Mouse (Mus musculus): ENCODE data around the gene Fmnl1.

Fmnl1 gene

DNA sequence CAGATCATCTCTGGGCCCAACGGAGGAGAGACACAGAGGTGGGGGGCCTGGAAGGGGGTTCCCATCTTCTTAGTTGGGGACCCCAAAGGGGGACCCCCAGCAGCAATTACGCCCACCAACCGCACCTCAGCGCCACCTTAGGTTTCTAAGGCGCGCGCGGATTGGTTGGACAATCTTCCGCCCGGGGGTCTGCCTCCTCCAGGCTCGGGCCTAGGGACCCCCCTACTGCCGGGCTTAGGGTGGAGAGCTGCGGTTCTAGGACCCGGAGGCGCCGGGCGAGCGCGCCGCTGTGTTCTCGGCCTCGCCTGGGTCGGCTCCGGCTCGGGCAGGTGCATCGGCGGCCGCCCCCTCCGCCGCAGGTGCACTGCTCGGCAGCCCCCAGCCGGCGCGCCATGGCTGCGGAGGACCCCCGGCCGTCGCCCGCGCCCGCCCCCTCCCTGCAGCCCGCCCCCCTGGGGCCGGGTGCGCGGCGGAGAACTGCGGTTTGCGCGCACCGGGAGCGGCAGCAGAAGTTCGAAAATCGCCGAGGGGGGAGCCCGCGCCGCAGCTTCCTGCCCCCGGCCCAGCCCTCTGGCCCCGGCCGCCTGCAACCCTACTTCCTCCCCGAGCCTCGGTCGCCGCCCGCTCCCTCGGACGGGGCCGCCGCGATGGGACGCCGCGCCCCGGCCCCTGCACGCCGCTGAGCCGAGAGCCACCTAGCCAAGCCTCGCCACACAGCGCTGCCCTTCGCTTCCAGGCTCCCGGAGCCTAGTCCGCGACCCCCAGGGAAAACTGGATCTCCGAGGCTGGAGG is at the start of gene Fmnl1:
Gene Fmnl1 (plus strand): TSS at position 614 of the 792 bp plus-strand sequence.
- DNase-seq (ENCODE audit: low read depth, low spot score) = no peak

DNA sequence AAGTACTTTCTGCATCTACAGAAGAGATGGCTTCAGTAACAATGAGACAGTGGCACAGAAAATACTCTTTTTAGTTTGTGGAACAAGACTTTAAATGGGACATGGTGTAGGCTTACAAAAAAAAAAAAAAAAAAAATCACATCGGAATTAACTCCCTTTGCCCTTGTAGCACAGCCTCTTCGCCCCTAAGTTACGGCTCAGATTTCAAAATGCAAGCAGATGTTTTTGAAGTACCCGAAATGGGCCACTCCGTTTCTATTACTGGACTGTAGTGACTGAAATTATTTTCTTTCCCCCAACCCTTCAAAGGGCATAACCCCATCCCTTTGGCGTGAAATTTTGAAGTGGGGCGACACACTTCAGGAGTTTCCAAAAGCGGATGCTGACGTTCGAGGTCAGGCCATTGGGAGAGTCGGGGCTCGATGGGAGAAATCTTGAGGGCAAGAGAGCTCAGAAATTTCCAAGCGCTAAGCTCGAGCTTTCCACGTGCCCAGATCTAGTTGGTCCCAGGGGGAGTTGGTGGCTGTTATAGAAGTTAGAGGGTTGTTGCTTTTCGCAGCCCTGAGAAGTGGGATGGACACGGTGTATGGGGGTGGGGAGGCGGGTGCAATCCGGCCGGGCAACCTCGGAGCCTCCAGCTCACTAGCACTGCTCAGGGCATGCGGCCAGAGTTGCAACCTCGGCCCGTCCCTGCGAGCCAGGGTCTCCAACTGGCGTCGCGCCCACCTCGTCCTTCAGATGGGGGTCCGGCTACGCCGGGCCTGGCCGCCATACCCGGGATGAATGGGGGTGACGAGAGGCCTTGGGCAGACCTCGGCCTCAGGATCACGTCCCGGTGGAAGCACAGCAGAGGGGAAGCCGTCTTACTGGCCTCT is 39.0 kb upstream of the Fmnl1 start, which contains the start of gene Hexim2:
Gene Hexim2 (plus strand): TSS at position 729 of the 875 bp plus-strand sequence.
- DNase-seq (ENCODE audit: low read depth, low spot score) = no peak

DNA sequence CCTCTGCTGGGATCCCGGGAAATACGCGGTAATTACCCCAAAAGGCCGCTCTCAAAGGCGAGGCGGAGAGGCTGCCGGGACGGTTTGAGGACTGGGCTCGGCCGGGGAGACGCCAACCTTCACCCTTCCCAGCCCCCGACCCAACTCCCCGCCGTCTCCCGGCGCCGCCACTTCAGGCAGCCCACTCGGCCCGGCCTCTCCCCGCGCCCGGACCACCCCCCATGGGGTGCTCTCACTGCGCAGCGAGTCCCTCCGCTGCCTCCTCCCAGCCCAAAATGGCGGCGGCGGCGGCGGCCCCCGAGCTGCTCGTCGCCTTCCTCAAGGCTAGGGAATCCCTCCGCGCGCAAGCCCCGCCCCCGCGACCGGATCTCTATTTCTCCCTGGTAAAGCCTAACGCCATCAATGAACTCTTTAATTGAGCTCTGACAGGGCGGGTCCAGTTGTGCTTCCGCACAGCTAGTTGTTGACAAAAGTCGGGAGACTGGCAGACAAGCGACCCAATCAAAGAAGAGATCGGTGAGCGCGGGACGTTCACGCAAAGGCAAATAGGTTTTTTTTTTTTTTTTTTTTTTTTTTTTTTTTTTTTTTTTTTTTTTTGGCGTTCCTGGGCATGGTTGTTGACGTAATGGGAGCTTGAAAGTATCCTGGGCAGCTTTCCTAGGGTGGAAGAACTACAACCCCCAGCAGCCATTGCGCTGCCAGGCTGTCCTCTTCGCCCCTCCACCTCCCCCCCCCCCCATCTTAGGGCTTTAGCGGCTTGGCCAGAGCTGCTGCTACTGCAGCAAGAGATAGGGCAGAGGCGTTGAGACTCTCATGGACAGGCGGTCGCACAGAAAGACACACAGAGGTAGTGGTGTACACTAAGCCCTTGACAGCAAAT is 38.1 kb upstream of the Fmnl1 start:
- DNase-seq (ENCODE audit: low read depth, low spot score) = peak; percentile 100

- DNase-seq (ENCODE audit: low read depth, low spot score) = no peak
These were observed 37.3 kb upstream of the Fmnl1 start for GRCm38 (mm10) chr11:103133456-103134185.

DNA sequence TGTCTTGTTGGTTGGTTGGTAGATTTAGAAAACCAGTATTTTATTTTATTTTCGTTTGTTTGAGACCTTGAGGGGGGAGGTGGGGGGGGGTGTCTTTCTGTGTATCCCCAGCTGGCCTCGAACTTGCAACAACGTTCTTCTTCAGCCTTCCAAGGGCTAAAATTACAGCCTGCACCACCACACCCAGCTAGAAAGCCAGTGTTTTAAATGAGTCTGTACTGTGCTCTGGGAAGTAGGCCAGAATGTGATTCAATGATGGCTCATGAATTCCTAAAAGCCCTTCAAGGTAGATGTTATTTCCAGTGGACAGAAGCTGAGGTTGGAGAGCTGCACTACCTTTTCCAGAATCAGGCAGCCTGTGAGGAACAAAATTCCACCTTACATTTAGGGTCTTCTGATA is 36.7 kb upstream of the Fmnl1 start:
- no peak for DNase-seq (ENCODE audit: low read depth, low spot score)

DNA sequence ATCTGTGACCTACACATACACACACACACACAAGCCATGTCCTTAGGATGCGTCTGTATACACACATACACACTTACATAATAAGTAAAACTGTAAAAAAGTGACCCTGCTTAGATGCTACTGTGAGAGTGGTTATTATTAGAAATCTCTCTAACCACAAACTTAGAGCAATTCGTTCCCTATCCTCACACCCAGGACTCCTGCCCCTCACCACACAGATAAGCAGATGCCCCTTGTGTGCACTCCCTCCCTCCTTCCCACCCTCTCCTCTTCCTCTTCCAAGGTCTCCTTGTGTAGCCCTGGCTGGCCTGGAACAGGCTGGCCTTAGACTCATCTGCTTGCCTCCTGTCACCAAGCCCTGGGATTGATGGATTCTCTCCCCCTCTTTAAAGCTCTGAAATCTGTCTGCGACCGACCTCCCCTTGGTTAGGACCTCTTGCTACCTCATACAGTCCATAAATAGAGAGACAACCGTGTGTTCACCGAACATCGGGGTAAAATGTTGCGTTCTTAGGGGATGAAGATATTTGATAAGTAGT is 34.8 kb upstream of the Fmnl1 start:
- DNase-seq (ENCODE audit: low read depth, low spot score) = no peak

DNA sequence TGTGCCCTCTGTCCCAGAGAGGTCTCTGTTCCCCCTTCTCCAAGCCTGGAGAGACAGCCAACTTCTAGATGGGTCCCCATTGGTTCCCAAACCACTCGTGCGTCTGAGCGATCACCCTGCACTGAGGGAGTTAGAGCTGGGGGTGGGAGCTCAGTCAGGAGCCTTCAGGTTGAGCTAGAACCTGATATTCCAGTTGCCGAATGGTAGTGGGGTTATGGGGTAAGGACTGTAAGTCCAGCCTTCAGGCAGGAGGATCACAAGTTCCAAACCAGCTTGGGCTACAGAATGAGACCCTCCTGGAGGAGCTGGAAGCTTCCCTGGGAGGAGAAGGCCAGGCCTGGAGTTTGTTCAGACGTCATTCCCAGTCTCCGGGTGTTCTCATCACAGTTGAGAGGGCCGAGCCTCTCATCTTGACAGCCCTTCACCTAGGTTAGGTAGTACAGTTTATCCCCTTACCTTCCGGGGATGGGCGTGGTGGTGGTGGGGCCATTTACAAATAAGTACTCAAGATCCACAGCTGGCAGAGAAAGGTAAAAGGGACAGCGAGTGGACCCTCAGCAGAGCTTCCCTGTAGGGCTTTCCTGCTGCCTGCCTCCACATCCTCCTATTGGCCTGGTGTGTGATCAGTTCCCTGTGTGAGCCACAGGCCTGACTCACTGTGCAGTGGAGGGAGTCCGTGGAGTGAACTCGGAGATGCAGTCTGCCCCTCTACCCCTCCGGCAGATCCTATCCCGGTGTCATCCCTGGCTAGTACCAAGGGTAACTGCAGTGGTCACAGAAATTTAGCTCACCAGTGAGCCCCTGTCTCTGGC is 30.8 kb upstream of the Fmnl1 start:
- DNase-seq (ENCODE audit: low read depth, low spot score) = no peak

DNA sequence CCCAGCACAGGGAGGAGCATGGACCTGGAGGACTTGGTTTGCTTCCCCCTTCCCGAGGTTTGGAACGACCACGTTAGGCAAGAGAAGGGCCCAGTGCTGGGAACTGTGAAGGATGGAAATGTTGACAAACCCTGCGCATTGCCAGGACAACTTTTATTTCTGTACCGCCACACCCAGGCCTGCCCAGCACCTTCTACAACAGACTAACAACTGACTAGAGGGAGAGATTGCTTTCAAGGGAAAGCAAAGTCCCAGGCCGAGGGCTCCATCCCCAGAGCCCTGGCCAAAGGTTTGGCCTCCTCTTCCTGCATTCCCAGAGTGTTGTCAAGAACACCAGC is 30.2 kb upstream of the Fmnl1 start:
- DNase-seq (ENCODE audit: low read depth, low spot score) = no peak

GRCm38 (mm10) chr11:103141101-103141943 is 29.6 kb upstream of the Fmnl1 start:
- no peak for DNase-seq (ENCODE audit: low read depth, low spot score)

- DNase-seq (ENCODE audit: low read depth, low spot score) = no peak
These were observed 29.0 kb upstream of the Fmnl1 start for GRCm38 (mm10) chr11:103141944-103142255.

DNA sequence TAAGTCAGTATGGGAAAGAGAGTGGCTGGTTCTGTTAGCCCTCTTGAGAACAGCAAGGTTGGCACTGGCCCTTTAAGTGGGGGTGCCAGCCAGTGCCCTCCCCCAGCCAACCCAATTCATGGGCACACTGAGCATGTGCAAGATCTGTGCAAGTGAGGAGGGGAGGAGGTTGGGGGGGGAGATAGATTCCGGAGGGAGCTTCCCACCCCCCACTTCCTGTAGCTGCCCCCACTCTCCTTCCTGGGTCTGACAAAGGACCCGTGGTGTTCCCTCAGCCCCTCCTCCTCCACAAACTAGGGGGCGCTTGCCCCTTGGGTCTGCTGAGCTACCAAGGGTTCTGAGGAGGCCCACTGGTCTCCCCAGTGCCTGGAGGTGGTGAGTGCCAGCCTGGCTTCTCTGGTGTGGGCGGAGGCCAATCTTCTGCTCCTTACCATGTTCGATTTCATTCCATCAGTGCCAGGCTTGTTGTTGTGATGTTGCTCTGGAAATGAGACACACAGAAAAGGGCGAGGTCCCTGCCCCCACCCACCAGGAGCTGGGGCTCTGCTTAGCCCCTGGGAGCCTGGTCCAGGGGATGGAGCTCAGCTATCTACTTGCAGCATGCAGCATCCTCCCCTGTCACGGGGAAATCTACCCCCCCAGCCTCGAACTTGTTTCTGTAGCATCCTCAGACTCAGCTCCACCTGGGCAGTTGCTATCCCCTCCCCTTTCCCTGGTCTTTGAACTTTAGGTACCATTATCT is 28.3 kb upstream of the Fmnl1 start:
- no peak for DNase-seq (ENCODE audit: low read depth, low spot score)

DNA sequence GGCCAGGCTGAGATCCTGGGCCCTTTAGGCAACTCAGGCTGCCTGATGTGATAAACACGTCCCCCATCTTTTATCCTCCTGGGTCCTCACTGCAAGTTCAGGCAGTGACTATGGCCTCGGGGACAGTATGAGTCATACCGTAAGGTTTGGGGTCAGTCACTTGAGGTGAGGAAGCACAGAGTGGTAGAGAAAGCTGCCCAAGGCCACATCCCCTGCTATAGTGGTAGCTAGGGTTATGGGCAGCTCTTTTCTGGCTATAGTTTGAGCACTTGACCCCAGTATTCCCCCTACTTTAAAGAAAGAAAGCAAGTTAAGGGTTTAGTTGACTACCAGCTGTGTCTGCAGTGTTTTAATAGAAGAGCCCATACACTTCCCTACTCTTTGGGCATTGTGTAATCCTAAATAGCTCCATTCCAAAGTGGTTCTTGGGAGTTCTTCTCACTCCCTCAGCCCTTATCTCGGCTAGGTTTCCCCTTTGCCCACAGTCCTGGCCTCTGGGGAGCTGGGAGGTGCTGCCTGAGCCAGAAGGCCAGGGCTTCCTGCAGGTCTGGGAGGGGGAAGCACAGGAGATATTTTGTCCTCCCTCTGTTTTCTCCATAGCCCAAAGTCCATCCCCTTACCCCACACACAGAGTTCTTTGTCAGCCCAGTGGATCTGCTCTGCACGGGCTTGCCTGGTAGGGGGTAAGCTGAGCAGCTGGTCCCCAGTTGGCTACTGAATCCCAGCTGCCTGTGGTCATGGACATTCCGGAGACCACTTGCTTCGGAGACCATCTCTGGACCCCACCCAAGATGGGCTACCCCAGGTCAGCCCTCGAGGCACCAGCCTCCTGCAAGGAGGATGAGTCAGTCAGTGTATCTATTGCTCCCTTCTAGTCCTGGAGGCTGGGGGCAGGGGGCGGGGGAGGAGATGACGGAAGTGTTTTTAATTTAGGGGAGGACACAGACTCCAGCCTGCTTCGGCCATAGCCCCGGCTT is 26.3 kb upstream of the Fmnl1 start:
- DNase-seq (ENCODE audit: low read depth, low spot score) = no peak

- DNase-seq (ENCODE audit: low read depth, low spot score) = no peak
These were observed 24.5 kb upstream of the Fmnl1 start for GRCm38 (mm10) chr11:103146386-103146785.

GRCm38 (mm10) chr11:103147766-103148165 is 23.1 kb upstream of the Fmnl1 start:
- no peak for DNase-seq (ENCODE audit: low read depth, low spot score)

GRCm38 (mm10) chr11:103149771-103150170 is 21.1 kb upstream of the Fmnl1 start:
- DNase-seq (ENCODE audit: low read depth, low spot score) = no peak

GRCm38 (mm10) chr11:103158621-103159478 is 12.1 kb upstream of the Fmnl1 start:
- peak; percentile 93 for DNase-seq (ENCODE audit: low read depth, low spot score)
